Mouse (Mus musculus): ENCODE results near the gene Ap3d1. TPM values are rescaled to one million over a fixed set of nuclear protein-coding genes. Genes with fewer than 3 reads are reported as not detected.

Ap3d1 gene
- polyA plus RNA-seq, 1 experiment from 2014 or later = 81.0 TPM

DNA sequence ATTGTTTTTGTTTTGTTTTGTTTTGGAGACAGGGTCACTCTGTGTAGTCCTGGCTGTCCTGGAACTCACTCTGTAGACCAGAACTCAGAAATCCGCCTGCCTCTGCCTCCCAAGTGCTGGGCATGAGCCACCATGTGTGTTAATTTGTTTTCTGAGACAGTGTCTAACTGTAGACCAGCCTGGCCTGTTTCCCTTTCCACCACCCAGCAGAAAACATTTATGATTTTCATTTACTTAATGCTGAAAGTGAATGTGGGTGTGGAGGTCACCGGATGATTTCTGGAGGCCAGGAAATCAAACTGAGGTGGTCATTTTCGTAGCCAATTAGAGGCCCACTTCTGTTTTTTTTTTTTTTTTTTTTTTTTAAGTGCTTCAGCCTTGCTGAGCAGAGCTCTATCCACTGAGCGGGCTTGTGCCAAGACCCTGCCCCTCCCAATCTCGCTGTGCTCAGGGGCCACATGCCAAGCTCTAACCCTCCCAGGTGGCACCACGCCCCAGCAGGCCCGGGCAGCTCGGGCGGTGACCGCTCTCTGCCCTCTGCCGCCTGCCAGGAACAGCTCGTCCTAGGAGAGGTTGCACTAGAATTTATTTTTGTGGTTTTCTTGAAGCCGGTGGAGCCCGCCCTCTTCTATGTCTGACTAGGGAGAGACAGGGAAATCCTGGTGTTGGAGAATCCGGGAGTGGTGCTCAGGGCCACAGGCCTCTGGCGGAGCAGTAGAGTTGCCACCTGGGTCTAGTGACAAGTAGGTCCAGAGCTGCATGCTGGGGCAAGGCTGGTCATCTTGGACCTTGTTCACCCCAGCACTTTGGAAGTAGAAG, 77.7 kb downstream of the Ap3d1 start:
- Histone ChIP-seq H3K27ac (ENCODE audit: low read depth, low read length) (peak overlapping the region; percentile 27; the same call in 1 of the 2 replicates), H3K4me1 (ENCODE audit: control insufficient read depth, insufficient read depth, low read length) (no peaks in the 10 kb centered on the region; the same call in 1 of the 2 replicates), H3K9me3 (replicated peaks; ENCODE audit: control insufficient read depth, low read length) (no peaks in the 10 kb centered on the region), H3K36me3 (ENCODE audit: control insufficient read depth, insufficient read depth, low read length) (peaks cover 42% of the 10 kb centered on the region), H3K27me3 (replicated peaks; ENCODE audit: control insufficient read depth, insufficient read depth, low read length) (no peaks in the 10 kb centered on the region), H3K4me2 (ENCODE audit: low read length) (no peak overlapping the region), H3K9ac (ENCODE audit: low read length) (no peak overlapping the region), H3K4me3 (ENCODE audit: low read depth, low read length) (no peak overlapping the region)
- ATAC-seq (peak; percentile 45), DNase-seq (ENCODE audit: low spot score) (no peak)
- 51% methylated on average over 16 of the region's 16 CpGs for WGBS

DNA sequence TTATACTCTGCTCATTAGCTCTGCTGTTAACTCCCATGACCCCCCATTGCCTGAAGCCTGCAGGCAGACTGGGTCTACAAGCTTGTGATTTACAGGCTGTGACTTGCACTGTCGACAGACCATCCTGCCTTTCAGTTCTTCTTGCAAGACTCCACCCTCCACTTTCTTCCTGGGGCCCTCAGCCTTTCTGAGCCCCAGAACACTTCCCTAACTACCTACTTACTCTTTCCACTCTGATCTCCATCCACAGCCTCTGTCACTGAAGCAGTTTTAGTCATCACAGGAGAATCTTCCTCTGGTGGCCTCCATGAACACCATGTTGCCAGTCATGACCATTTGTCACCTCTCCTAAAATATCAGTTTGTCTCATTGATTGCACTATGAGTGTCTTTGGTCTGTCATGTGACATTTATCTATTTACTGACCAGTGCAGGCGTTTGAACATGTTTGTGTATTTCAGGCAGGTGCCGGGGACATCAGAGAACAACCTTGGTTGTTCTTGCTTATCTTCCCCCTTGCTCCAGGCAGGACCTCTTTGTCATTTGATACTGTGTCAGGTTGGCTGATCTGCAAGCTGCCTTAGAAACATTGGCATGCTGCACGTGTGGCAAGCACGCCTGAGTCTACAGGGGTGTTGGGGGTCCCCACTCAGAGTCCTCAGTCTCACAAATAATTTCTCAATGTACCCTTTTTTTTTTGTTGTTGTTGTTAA, 78.4 kb downstream of the Ap3d1 start:
- H3K4me3 ChIP-seq (ENCODE audit: low read depth, low read length) = no peak overlapping the region
- H3K4me1 ChIP-seq (ENCODE audit: control insufficient read depth, insufficient read depth, low read length) = no peaks in the 10 kb centered on the region; the same call in 1 of the 2 replicates
- H3K9me3 ChIP-seq (replicated peaks; ENCODE audit: control insufficient read depth, low read length) = no peaks in the 10 kb centered on the region
- 60% methylated on average over 5 of the region's 5 CpGs for WGBS
- H3K27me3 ChIP-seq (replicated peaks; ENCODE audit: control insufficient read depth, insufficient read depth, low read length) = no peaks in the 10 kb centered on the region
- no peak overlapping the region for H3K27ac ChIP-seq (ENCODE audit: low read depth, low read length)
- peaks cover 34% of the 10 kb centered on the region for H3K36me3 ChIP-seq (ENCODE audit: control insufficient read depth, insufficient read depth, low read length)
- H3K4me2 ChIP-seq (ENCODE audit: low read length) = no peak overlapping the region
- ATAC-seq (no peak), DNase-seq (ENCODE audit: low spot score) (no peak)
- H3K9ac ChIP-seq (ENCODE audit: low read length) = no peak overlapping the region

DNA sequence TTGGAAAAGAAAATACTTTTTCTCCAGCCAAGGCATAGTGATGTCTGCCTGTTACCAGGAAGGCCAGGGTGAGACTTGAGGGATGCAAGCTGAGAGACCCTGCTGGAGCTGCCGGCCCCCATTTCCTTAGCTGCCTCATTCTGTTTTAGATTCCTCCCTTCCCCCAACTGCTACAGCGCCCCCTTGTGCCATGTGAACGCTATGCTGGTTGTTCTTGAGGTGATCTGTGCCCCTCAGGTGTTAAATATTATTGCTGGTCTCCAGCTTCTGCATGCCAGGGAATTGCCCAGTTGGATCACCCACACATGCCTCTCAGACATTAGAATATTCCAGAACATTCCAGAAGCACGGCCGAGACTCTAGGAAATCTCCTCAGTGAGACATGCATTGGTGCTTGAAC, 80.9 kb downstream of the Ap3d1 start:
- no peak overlapping the region for H3K27ac ChIP-seq (ENCODE audit: low read depth, low read length)
- no peak overlapping the region for H3K4me2 ChIP-seq (ENCODE audit: low read length)
- H3K9ac ChIP-seq (ENCODE audit: low read length) = no peak overlapping the region
- no peaks in the 10 kb centered on the region; the same call in 1 of the 2 replicates for H3K4me1 ChIP-seq (ENCODE audit: control insufficient read depth, insufficient read depth, low read length)
- 29% methylated on average over 5 of the region's 5 CpGs for WGBS
- ATAC-seq (no peak), DNase-seq (ENCODE audit: low spot score) (peak; percentile 31)
- peaks cover 9% of the 10 kb centered on the region for H3K36me3 ChIP-seq (ENCODE audit: control insufficient read depth, insufficient read depth, low read length)
- H3K9me3 ChIP-seq (replicated peaks; ENCODE audit: control insufficient read depth, low read length) = no peaks in the 10 kb centered on the region
- no peaks in the 10 kb centered on the region for H3K27me3 ChIP-seq (replicated peaks; ENCODE audit: control insufficient read depth, insufficient read depth, low read length)
- no peak overlapping the region for H3K4me3 ChIP-seq (ENCODE audit: low read depth, low read length)

DNA sequence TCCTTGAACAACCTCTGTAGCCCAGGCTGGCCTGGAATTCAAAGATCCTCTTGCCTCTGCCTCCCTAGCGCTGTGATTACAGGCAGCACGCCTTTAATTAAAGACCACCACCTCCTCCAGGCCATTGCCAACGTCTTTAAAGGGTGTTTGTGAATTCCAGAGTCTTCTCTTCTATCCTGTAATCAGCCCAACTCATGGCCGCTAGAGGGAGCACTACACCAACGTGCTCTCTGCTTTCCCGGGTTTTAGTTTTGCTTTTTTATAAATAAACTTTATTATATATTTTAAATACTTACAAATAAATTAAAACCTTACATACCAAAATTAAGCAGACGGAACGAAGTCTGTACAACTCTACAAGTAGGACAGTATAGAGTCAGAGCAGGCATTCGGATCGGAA, 82.9 kb downstream of the Ap3d1 start:
- 7% methylated on average over 10 of the region's 10 CpGs for WGBS
- DNase-seq (ENCODE audit: low spot score) (peak; percentile 86), ATAC-seq (no peak)
- H3K27ac ChIP-seq (ENCODE audit: low read depth, low read length) = no peak overlapping the region
- H3K27me3 ChIP-seq (replicated peaks; ENCODE audit: control insufficient read depth, insufficient read depth, low read length) = no peaks in the 10 kb centered on the region
- no peaks in the 10 kb centered on the region for H3K9me3 ChIP-seq (replicated peaks; ENCODE audit: control insufficient read depth, low read length)
- H3K9ac ChIP-seq (ENCODE audit: low read length) = no peak overlapping the region
- H3K4me2 ChIP-seq (ENCODE audit: low read length) = peak overlapping the region; percentile 33
- H3K4me3 ChIP-seq (ENCODE audit: low read depth, low read length) = 0 out of 2 replicates have a peak overlapping the region, but pooled peaks have one; percentile 11
- H3K36me3 ChIP-seq (ENCODE audit: control insufficient read depth, insufficient read depth, low read length) = no peaks in the 10 kb centered on the region
- peaks cover 8% of the 10 kb centered on the region for H3K4me1 ChIP-seq (ENCODE audit: control insufficient read depth, insufficient read depth, low read length)

DNA sequence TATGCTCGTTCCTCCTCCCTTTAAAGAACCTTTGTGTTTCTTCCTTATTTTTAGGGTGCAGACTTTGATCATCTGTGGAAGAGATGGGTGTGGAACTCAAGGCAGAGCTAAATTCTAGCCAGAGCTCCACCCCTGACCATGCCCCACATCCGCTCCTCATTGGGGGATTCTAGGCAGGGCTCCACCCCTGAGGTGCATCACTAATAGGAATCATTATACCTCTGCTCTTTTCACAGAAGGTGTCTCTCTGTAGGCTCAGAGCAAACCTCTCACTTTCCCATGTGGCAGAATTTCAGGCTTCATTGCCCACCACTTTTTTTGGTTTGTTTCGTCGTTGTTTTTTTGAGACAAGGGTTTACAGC, 83.2 kb downstream of the Ap3d1 start:
- no peak overlapping the region for H3K4me2 ChIP-seq (ENCODE audit: low read length)
- no peak overlapping the region for H3K27ac ChIP-seq (ENCODE audit: low read depth, low read length)
- peaks cover 8% of the 10 kb centered on the region for H3K4me1 ChIP-seq (ENCODE audit: control insufficient read depth, insufficient read depth, low read length)
- H3K27me3 ChIP-seq (replicated peaks; ENCODE audit: control insufficient read depth, insufficient read depth, low read length) = no peaks in the 10 kb centered on the region
- H3K9me3 ChIP-seq (replicated peaks; ENCODE audit: control insufficient read depth, low read length) = no peaks in the 10 kb centered on the region
- no peaks in the 10 kb centered on the region for H3K36me3 ChIP-seq (ENCODE audit: control insufficient read depth, insufficient read depth, low read length)
- no peak for DNase-seq (ENCODE audit: low spot score)
- H3K9ac ChIP-seq (ENCODE audit: low read length) = no peak overlapping the region
- WGBS = 78% methylated on average over 4 of the region's 4 CpGs
- H3K4me3 ChIP-seq (ENCODE audit: low read depth, low read length) = no peak overlapping the region
- ATAC-seq = no peak

DNA sequence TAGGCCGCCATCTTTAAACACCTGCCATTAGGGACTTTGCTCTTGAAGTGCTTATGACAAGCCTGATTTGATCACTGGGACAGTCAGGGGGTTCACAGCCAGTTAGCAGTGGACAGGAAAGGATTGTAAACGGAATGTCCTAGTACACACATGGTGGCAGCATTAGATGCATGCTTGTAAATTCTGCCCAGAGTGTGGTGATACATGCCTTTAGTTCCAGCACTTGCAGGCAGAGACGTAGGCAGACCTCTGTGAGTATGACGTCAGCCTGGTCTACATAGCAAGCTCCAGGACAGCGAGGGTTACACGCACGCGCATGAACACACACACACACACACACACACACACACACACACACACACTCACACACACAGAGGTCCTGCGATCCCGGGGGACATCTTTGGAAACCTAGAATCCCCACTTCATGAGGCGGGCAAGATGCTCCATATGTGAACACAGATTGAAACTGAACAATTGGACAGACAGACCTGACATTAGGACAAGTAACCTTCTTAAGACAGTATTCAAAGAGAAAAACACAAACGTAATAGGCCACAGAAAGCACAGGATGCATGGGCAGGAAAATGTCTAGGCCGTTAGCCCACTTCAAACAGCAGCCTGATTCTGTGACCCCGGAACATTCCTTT, 83.7 kb downstream of the Ap3d1 start:
- Histone ChIP-seq H3K4me1 (ENCODE audit: control insufficient read depth, insufficient read depth, low read length) (peaks cover 8% of the 10 kb centered on the region), H3K4me2 (ENCODE audit: low read length) (no peak overlapping the region), H3K4me3 (ENCODE audit: low read depth, low read length) (no peak overlapping the region), H3K27me3 (replicated peaks; ENCODE audit: control insufficient read depth, insufficient read depth, low read length) (no peaks in the 10 kb centered on the region), H3K9ac (ENCODE audit: low read length) (no peak overlapping the region), H3K9me3 (replicated peaks; ENCODE audit: control insufficient read depth, low read length) (no peaks in the 10 kb centered on the region), H3K27ac (ENCODE audit: low read depth, low read length) (no peak overlapping the region), H3K36me3 (ENCODE audit: control insufficient read depth, insufficient read depth, low read length) (no peaks in the 10 kb centered on the region)
- ATAC-seq (no peak), DNase-seq (ENCODE audit: low spot score) (no peak)
- 89% methylated on average over 14 of the region's 14 CpGs for WGBS

Other genes starting within 250 kb of the Ap3d1 start
- 0.28 and 0.34 TPM in 2 replicates for gene Onecut3, start 247.4 kb downstream of the Ap3d1 start, polyA plus RNA-seq (2014; fragmentation: Nextera tagmentation; extraction: Ambion mirVana)
- 0.30 and 0.33 TPM in 2 replicates for gene Atp8b3, start 203.1 kb downstream of the Ap3d1 start, polyA plus RNA-seq (2014; fragmentation: Nextera tagmentation; extraction: Ambion mirVana)
- 22.3 and 28.8 TPM in 2 replicates for gene Rexo1, start 180.7 kb downstream of the Ap3d1 start, polyA plus RNA-seq (2014; fragmentation: Nextera tagmentation; extraction: Ambion mirVana)
- 6.2 and 6.6 TPM in 2 replicates for gene Klf16, start 164.9 kb downstream of the Ap3d1 start, polyA plus RNA-seq (2014; fragmentation: Nextera tagmentation; extraction: Ambion mirVana)
- 118 and 126 TPM in 2 replicates for gene Abhd17a, start 151.9 kb downstream of the Ap3d1 start, polyA plus RNA-seq (2014; fragmentation: Nextera tagmentation; extraction: Ambion mirVana)
- gene Scamp4, start 139.4 kb downstream of the Ap3d1 start, polyA plus RNA-seq (2014; fragmentation: Nextera tagmentation; extraction: Ambion mirVana) = 57.7 and 61.9 TPM in 2 replicates
- 3.6 and 7.4 TPM in 2 replicates for gene Adat3, start 139.4 kb downstream of the Ap3d1 start, polyA plus RNA-seq (2014; fragmentation: Nextera tagmentation; extraction: Ambion mirVana)
- 1.1 and 1.6 TPM in 2 replicates for gene Gm49322, start 136.2 kb downstream of the Ap3d1 start, polyA plus RNA-seq (2014; fragmentation: Nextera tagmentation; extraction: Ambion mirVana)
- 35.9 and 49.2 TPM in 2 replicates for gene Csnk1g2, start 119.4 kb downstream of the Ap3d1 start, polyA plus RNA-seq (2014; fragmentation: Nextera tagmentation; extraction: Ambion mirVana)
- 42.6 and 52.2 TPM in 2 replicates for gene Btbd2, start 85.2 kb downstream of the Ap3d1 start, polyA plus RNA-seq (2014; fragmentation: Nextera tagmentation; extraction: Ambion mirVana)
- 43.1 and 49.1 TPM in 2 replicates for gene Mknk2, start 64.2 kb downstream of the Ap3d1 start, polyA plus RNA-seq (2014; fragmentation: Nextera tagmentation; extraction: Ambion mirVana)
- 35.7 and 37.2 TPM in 2 replicates for gene Mob3a, start 40.3 kb downstream of the Ap3d1 start, polyA plus RNA-seq (2014; fragmentation: Nextera tagmentation; extraction: Ambion mirVana)
- 16.0 and 21.5 TPM in 2 replicates for gene Izumo4, start 40.1 kb downstream of the Ap3d1 start, polyA plus RNA-seq (2014; fragmentation: Nextera tagmentation; extraction: Ambion mirVana)
- gene Dot1l, start 12.9 kb upstream of the Ap3d1 start, polyA plus RNA-seq (2014; fragmentation: Nextera tagmentation; extraction: Ambion mirVana) = 13.6 and 19.3 TPM in 2 replicates
- 66.6 and 71.7 TPM in 2 replicates for gene Sf3a2, start 55.9 kb upstream of the Ap3d1 start, polyA plus RNA-seq (2014; fragmentation: Nextera tagmentation; extraction: Ambion mirVana)
- 140 and 143 TPM in 2 replicates for gene Plekhj1, start 56.4 kb upstream of the Ap3d1 start, polyA plus RNA-seq (2014; fragmentation: Nextera tagmentation; extraction: Ambion mirVana)
- 0.10 TPM in 1 of 2 replicates, not detected in the other for gene Amh, start 63.0 kb upstream of the Ap3d1 start, polyA plus RNA-seq (2014; fragmentation: Nextera tagmentation; extraction: Ambion mirVana)
- 0.30 and 0.31 TPM in 2 replicates for gene Jsrp1, start 71.2 kb upstream of the Ap3d1 start, polyA plus RNA-seq (2014; fragmentation: Nextera tagmentation; extraction: Ambion mirVana)
- gene Oaz1, start 84.4 kb upstream of the Ap3d1 start, polyA plus RNA-seq (2014; fragmentation: Nextera tagmentation; extraction: Ambion mirVana) = 1,568 and 1,701 TPM in 2 replicates
- 2.7 and 4.7 TPM in 2 replicates for gene Lingo3, start 101.8 kb upstream of the Ap3d1 start, polyA plus RNA-seq (2014; fragmentation: Nextera tagmentation; extraction: Ambion mirVana)
- 265 and 372 TPM in 2 replicates for gene Lsm7, start 112.9 kb upstream of the Ap3d1 start, polyA plus RNA-seq (2014; fragmentation: Nextera tagmentation; extraction: Ambion mirVana)
- 30.4 and 44.6 TPM in 2 replicates for gene Sppl2b, start 113.0 kb upstream of the Ap3d1 start, polyA plus RNA-seq (2014; fragmentation: Nextera tagmentation; extraction: Ambion mirVana)
- gene Tmprss9, start 129.6 kb upstream of the Ap3d1 start, polyA plus RNA-seq (2014; fragmentation: Nextera tagmentation; extraction: Ambion mirVana) = 0.10 and 0.13 TPM in 2 replicates
- gene Timm13, start 158.7 kb upstream of the Ap3d1 start, polyA plus RNA-seq (2014; fragmentation: Nextera tagmentation; extraction: Ambion mirVana) = 355 and 398 TPM in 2 replicates
- gene Lmnb2, start 176.0 kb upstream of the Ap3d1 start, polyA plus RNA-seq (2014; fragmentation: Nextera tagmentation; extraction: Ambion mirVana) = 12.1 and 14.4 TPM in 2 replicates
- gene Gadd45b, start 187.8 kb upstream of the Ap3d1 start, polyA plus RNA-seq (2014; fragmentation: Nextera tagmentation; extraction: Ambion mirVana) = 5.2 and 6.2 TPM in 2 replicates